Mouse (Mus musculus): ENCODE measurements at regions not wholly inside any gene's neighbourhood (a gene's known extent, or its start where the extent isn't known, plus 50 kb on each side); places are given as distances from the start of the nearest gene placed in this dataset.

- TF ChIP-seq POU5F1 (IDR thresholded peaks at IDR 0.05; ENCODE audit: borderline replicate concordance, low read length) (no peak), NANOG (IDR thresholded peaks at IDR 0.05; ENCODE audit: borderline replicate concordance, low read length) (no peak)
- Histone ChIP-seq H3K36me3 (ENCODE audit: insufficient read depth, low read length) (no peaks in the 10 kb centered on the region), H3K27me3 (ENCODE audit: insufficient read depth, low read length) (peaks cover 12% of the 10 kb centered on the region), H3K9me3 (ENCODE audit: low read length) (no peaks in the 10 kb centered on the region), H3K4me3 (replicated peaks; ENCODE audit: low read length) (no peak overlapping the region), H3K4me1 (replicated peaks; ENCODE audit: low read depth, low read length) (no peaks in the 10 kb centered on the region)
These were observed 77.2 kb upstream of the Cadm1 start for GRCm38 (mm10) chr9:47452752-47453151.

- H3K9me3 ChIP-seq (ENCODE audit: low read length), result no peaks in the 10 kb centered on the region
- H3K27me3 ChIP-seq (ENCODE audit: insufficient read depth, low read length), result peaks cover 25% of the 10 kb centered on the region
- TF ChIP-seq CTCF (conservative IDR thresholded peaks at IDR 0.05; ENCODE audit: low read length), result no peak
- no peak for TF ChIP-seq POU5F1 (IDR thresholded peaks at IDR 0.05; ENCODE audit: borderline replicate concordance, low read length)
- no peak for TF ChIP-seq NANOG (IDR thresholded peaks at IDR 0.05; ENCODE audit: borderline replicate concordance, low read length)
- 0 out of 2 replicates have a peak overlapping the region, but pooled peaks have one; percentile 3 for H3K4me3 ChIP-seq (replicated peaks; ENCODE audit: low read length)
- H3K36me3 ChIP-seq (ENCODE audit: insufficient read depth, low read length), result no peaks in the 10 kb centered on the region
- H3K4me1 ChIP-seq (replicated peaks; ENCODE audit: low read depth, low read length), result peaks cover 20% of the 10 kb centered on the region
These were observed 71.1 kb upstream of the Cadm1 start for GRCm38 (mm10) chr9:47458721-47459418.

- no peak overlapping the region for H3K4me3 ChIP-seq (replicated peaks; ENCODE audit: low read length)
- no peaks in the 10 kb centered on the region for H3K36me3 ChIP-seq (ENCODE audit: insufficient read depth, low read length)
- H3K4me1 ChIP-seq (replicated peaks; ENCODE audit: low read depth, low read length), result peaks cover 20% of the 10 kb centered on the region
- peaks cover 25% of the 10 kb centered on the region for H3K27me3 ChIP-seq (ENCODE audit: insufficient read depth, low read length)
- H3K9me3 ChIP-seq (ENCODE audit: low read length), result no peaks in the 10 kb centered on the region
- TF ChIP-seq POU5F1 (IDR thresholded peaks at IDR 0.05; ENCODE audit: borderline replicate concordance, low read length) (no peak), NANOG (IDR thresholded peaks at IDR 0.05; ENCODE audit: borderline replicate concordance, low read length) (no peak), CTCF (conservative IDR thresholded peaks at IDR 0.05; ENCODE audit: low read length) (no peak)
These were observed 70.4 kb upstream of the Cadm1 start for GRCm38 (mm10) chr9:47459461-47460049.

GRCm38 (mm10) chr9:47460241-47460640, 69.7 kb upstream of the Cadm1 start:
- Histone ChIP-seq H3K4me3 (replicated peaks; ENCODE audit: low read length) (no peak overlapping the region), H3K9me3 (ENCODE audit: low read length) (no peaks in the 10 kb centered on the region), H3K27me3 (ENCODE audit: insufficient read depth, low read length) (peaks cover 19% of the 10 kb centered on the region), H3K4me1 (replicated peaks; ENCODE audit: low read depth, low read length) (peaks cover 20% of the 10 kb centered on the region), H3K36me3 (ENCODE audit: insufficient read depth, low read length) (no peaks in the 10 kb centered on the region)
- TF ChIP-seq POU5F1 (IDR thresholded peaks at IDR 0.05; ENCODE audit: borderline replicate concordance, low read length) (no peak), NANOG (IDR thresholded peaks at IDR 0.05; ENCODE audit: borderline replicate concordance, low read length) (no peak), CTCF (conservative IDR thresholded peaks at IDR 0.05; ENCODE audit: low read length) (no peak)

GRCm38 (mm10) chr9:47461915-47462314, 68.1 kb upstream of the Cadm1 start:
- no peaks in the 10 kb centered on the region for H3K9me3 ChIP-seq (ENCODE audit: low read length)
- peaks cover 16% of the 10 kb centered on the region for H3K27me3 ChIP-seq (ENCODE audit: insufficient read depth, low read length)
- peaks cover 20% of the 10 kb centered on the region for H3K4me1 ChIP-seq (replicated peaks; ENCODE audit: low read depth, low read length)
- TF ChIP-seq NANOG (IDR thresholded peaks at IDR 0.05; ENCODE audit: borderline replicate concordance, low read length) (no peak), POU5F1 (IDR thresholded peaks at IDR 0.05; ENCODE audit: borderline replicate concordance, low read length) (no peak), CTCF (conservative IDR thresholded peaks at IDR 0.05; ENCODE audit: low read length) (no peak)
- H3K36me3 ChIP-seq (ENCODE audit: insufficient read depth, low read length), result no peaks in the 10 kb centered on the region
- no peak overlapping the region for H3K4me3 ChIP-seq (replicated peaks; ENCODE audit: low read length)

GRCm38 (mm10) chr9:47466767-47467166, 63.2 kb upstream of the Cadm1 start:
- Histone ChIP-seq H3K4me1 (replicated peaks; ENCODE audit: low read depth, low read length) (no peaks in the 10 kb centered on the region), H3K9me3 (ENCODE audit: low read length) (no peaks in the 10 kb centered on the region), H3K27me3 (ENCODE audit: insufficient read depth, low read length) (no peaks in the 10 kb centered on the region), H3K4me3 (replicated peaks; ENCODE audit: low read length) (no peak overlapping the region), H3K36me3 (ENCODE audit: insufficient read depth, low read length) (no peaks in the 10 kb centered on the region)
- TF ChIP-seq POU5F1 (IDR thresholded peaks at IDR 0.05; ENCODE audit: borderline replicate concordance, low read length), result no peak
- no peak for TF ChIP-seq CTCF (conservative IDR thresholded peaks at IDR 0.05; ENCODE audit: low read length)
- no peak for TF ChIP-seq NANOG (IDR thresholded peaks at IDR 0.05; ENCODE audit: borderline replicate concordance, low read length)

GRCm38 (mm10) chr9:47467815-47468214, 62.2 kb upstream of the Cadm1 start:
- Histone ChIP-seq H3K36me3 (ENCODE audit: insufficient read depth, low read length) (no peaks in the 10 kb centered on the region), H3K27me3 (ENCODE audit: insufficient read depth, low read length) (no peaks in the 10 kb centered on the region), H3K4me3 (replicated peaks; ENCODE audit: low read length) (no peak overlapping the region), H3K9me3 (ENCODE audit: low read length) (no peaks in the 10 kb centered on the region), H3K4me1 (replicated peaks; ENCODE audit: low read depth, low read length) (no peaks in the 10 kb centered on the region)
- TF ChIP-seq POU5F1 (IDR thresholded peaks at IDR 0.05; ENCODE audit: borderline replicate concordance, low read length) (no peak), NANOG (IDR thresholded peaks at IDR 0.05; ENCODE audit: borderline replicate concordance, low read length) (no peak), CTCF (conservative IDR thresholded peaks at IDR 0.05; ENCODE audit: low read length) (no peak)

GRCm38 (mm10) chr9:47469576-47469975, 60.4 kb upstream of the Cadm1 start:
- H3K4me1 ChIP-seq (replicated peaks; ENCODE audit: low read depth, low read length), result no peaks in the 10 kb centered on the region
- TF ChIP-seq NANOG (IDR thresholded peaks at IDR 0.05; ENCODE audit: borderline replicate concordance, low read length) (no peak), CTCF (conservative IDR thresholded peaks at IDR 0.05; ENCODE audit: low read length) (no peak), POU5F1 (IDR thresholded peaks at IDR 0.05; ENCODE audit: borderline replicate concordance, low read length) (no peak)
- H3K9me3 ChIP-seq (ENCODE audit: low read length), result 0 out of 2 replicates have a peak, but pooled peaks cover under 1% of the 10 kb centered on the region
- H3K4me3 ChIP-seq (replicated peaks; ENCODE audit: low read length), result no peak overlapping the region
- no peaks in the 10 kb centered on the region for H3K27me3 ChIP-seq (ENCODE audit: insufficient read depth, low read length)
- no peaks in the 10 kb centered on the region for H3K36me3 ChIP-seq (ENCODE audit: insufficient read depth, low read length)

All from E14TG2a.4 (cell line).